Mouse (Mus musculus): ENCODE data around the gene Gdnf. TPM values are rescaled to one million over a fixed set of nuclear protein-coding genes. Genes with fewer than 3 reads are reported as not detected.
A peak's percentile ranks its signal among the peaks of the same experiment; 100 is the strongest.

Gdnf gene
- polyA plus RNA-seq, 1 experiment from 2014 or later, result 0.22 TPM

GRCm38 (mm10) chr15:7815521-7815944, 4.9 kb downstream of the Gdnf start:
- no peaks in the 10 kb centered on the region for H3K9me3 ChIP-seq
- H3K9ac ChIP-seq, result no peak overlapping the region
- WGBS, result 2% methylated on average over 35 of the region's 36 CpGs
- H3K36me3 ChIP-seq, result no peaks in the 10 kb centered on the region
- no peak overlapping the region for H3K27ac ChIP-seq (replicated peaks)
- peak overlapping the region; percentile 34 for H3K4me3 ChIP-seq
- H3K4me2 ChIP-seq, result peak overlapping the region; percentile 66
- H3K4me1 ChIP-seq (replicated peaks), result peaks cover 41% of the 10 kb centered on the region
- no peak for ATAC-seq (ENCODE audit: low FRiP score, low read depth)
- H3K27me3 ChIP-seq, result peaks cover 84% of the 10 kb centered on the region

GRCm38 (mm10) chr15:7823886-7824285, 13.2 kb downstream of the Gdnf start:
- no peak for ATAC-seq (ENCODE audit: low FRiP score, low read depth)
- 69% methylated on average over 6 of the region's 6 CpGs for WGBS
- Histone ChIP-seq H3K4me3 (no peak overlapping the region), H3K9ac (no peak overlapping the region), H3K9me3 (no peaks in the 10 kb centered on the region), H3K27ac (replicated peaks) (no peak overlapping the region), H3K4me2 (no peak overlapping the region), H3K4me1 (replicated peaks) (no peaks in the 10 kb centered on the region), H3K36me3 (no peaks in the 10 kb centered on the region), H3K27me3 (peaks cover 7% of the 10 kb centered on the region)

GRCm38 (mm10) chr15:7825530-7825929, 14.9 kb downstream of the Gdnf start:
- Histone ChIP-seq H3K27ac (replicated peaks) (no peak overlapping the region), H3K4me3 (no peak overlapping the region), H3K9ac (no peak overlapping the region), H3K9me3 (no peaks in the 10 kb centered on the region), H3K4me2 (no peak overlapping the region), H3K36me3 (no peaks in the 10 kb centered on the region), H3K4me1 (replicated peaks) (no peaks in the 10 kb centered on the region), H3K27me3 (no peaks in the 10 kb centered on the region)
- WGBS, result 51% methylated on average over 6 of the region's 6 CpGs
- peak; percentile 45; the same call in 1 of the 2 replicates for ATAC-seq (ENCODE audit: low FRiP score, low read depth)

- Histone ChIP-seq H3K9ac (no peak overlapping the region), H3K9me3 (no peaks in the 10 kb centered on the region)
- 91% methylated on average over 9 of the region's 9 CpGs for WGBS
Observed at GRCm38 (mm10) chr15:7835404-7835803, 24.8 kb downstream of the Gdnf start.

GRCm38 (mm10) chr15:7838060-7838920, 27.6 kb downstream of the Gdnf start:
- H3K27ac ChIP-seq (replicated peaks), result no peak overlapping the region
- H3K27me3 ChIP-seq, result no peaks in the 10 kb centered on the region
- H3K4me3 ChIP-seq, result no peak overlapping the region
- no peak overlapping the region for H3K9ac ChIP-seq
- ATAC-seq (ENCODE audit: low FRiP score, low read depth), result no peak
- H3K4me2 ChIP-seq, result no peak overlapping the region
- WGBS, result 82% methylated on average over 8 of the region's 8 CpGs
- no peaks in the 10 kb centered on the region for H3K4me1 ChIP-seq (replicated peaks)
- H3K36me3 ChIP-seq, result no peaks in the 10 kb centered on the region
- H3K9me3 ChIP-seq, result no peaks in the 10 kb centered on the region

More at GRCm38 (mm10) chr15:7835404-7835803, 24.8 kb downstream of the Gdnf start:
- Histone ChIP-seq H3K36me3 (no peaks in the 10 kb centered on the region), H3K27me3 (no peaks in the 10 kb centered on the region), H3K27ac (replicated peaks) (no peak overlapping the region), H3K4me2 (no peak overlapping the region), H3K4me3 (no peak overlapping the region), H3K4me1 (replicated peaks) (no peaks in the 10 kb centered on the region)
- ATAC-seq (ENCODE audit: low FRiP score, low read depth), result no peak

- H3K9ac ChIP-seq, result no peak overlapping the region
- no peak for ATAC-seq (ENCODE audit: low FRiP score, low read depth)
- no peaks in the 10 kb centered on the region for H3K4me1 ChIP-seq (replicated peaks)
- no peaks in the 10 kb centered on the region for H3K36me3 ChIP-seq
- no peaks in the 10 kb centered on the region for H3K27me3 ChIP-seq
- H3K4me2 ChIP-seq, result no peak overlapping the region
- H3K9me3 ChIP-seq, result no peaks in the 10 kb centered on the region
- H3K27ac ChIP-seq (replicated peaks), result no peak overlapping the region
- 65% methylated on average over 7 of the region's 7 CpGs for WGBS
- no peak overlapping the region for H3K4me3 ChIP-seq
Observed at GRCm38 (mm10) chr15:7838921-7839309, 28.3 kb downstream of the Gdnf start.

GRCm38 (mm10) chr15:7841664-7842063, 31.0 kb downstream of the Gdnf start:
- Histone ChIP-seq H3K36me3 (no peaks in the 10 kb centered on the region), H3K4me3 (no peak overlapping the region), H3K27me3 (no peaks in the 10 kb centered on the region), H3K9ac (no peak overlapping the region), H3K27ac (replicated peaks) (no peak overlapping the region), H3K4me1 (replicated peaks) (no peaks in the 10 kb centered on the region), H3K9me3 (no peaks in the 10 kb centered on the region), H3K4me2 (no peak overlapping the region)
- WGBS, result 84% methylated on average over 1 of the region's 1 CpGs
- no peak for ATAC-seq (ENCODE audit: low FRiP score, low read depth)

- Histone ChIP-seq H3K4me1 (replicated peaks) (no peaks in the 10 kb centered on the region), H3K36me3 (no peaks in the 10 kb centered on the region), H3K4me3 (no peak overlapping the region), H3K4me2 (no peak overlapping the region), H3K27me3 (no peaks in the 10 kb centered on the region), H3K9ac (no peak overlapping the region), H3K27ac (replicated peaks) (no peak overlapping the region), H3K9me3 (no peaks in the 10 kb centered on the region)
- ATAC-seq (ENCODE audit: low FRiP score, low read depth), result no peak
- WGBS, result 94% methylated on average over 4 of the region's 4 CpGs
Observed at GRCm38 (mm10) chr15:7842398-7842797, 31.8 kb downstream of the Gdnf start.

GRCm38 (mm10) chr15:7857418-7857817, 46.8 kb downstream of the Gdnf start:
- 75% methylated on average over 13 of the region's 13 CpGs for whole genome bisulfite sequencing
- H3K27me3 ChIP-seq, result no peaks in the 10 kb centered on the region
- H3K36me3 ChIP-seq, result no peaks in the 10 kb centered on the region
- no peaks in the 10 kb centered on the region for H3K9me3 ChIP-seq
- H3K4me2 ChIP-seq, result no peak overlapping the region
- no peaks in the 10 kb centered on the region for H3K4me1 ChIP-seq (replicated peaks)
- no peak overlapping the region for H3K27ac ChIP-seq (replicated peaks)
- no peak overlapping the region for H3K4me3 ChIP-seq
- ATAC-seq (ENCODE audit: low FRiP score, low read depth), result no peak
- H3K9ac ChIP-seq, result no peak overlapping the region

- H3K36me3 ChIP-seq, result no peaks in the 10 kb centered on the region
- no peaks in the 10 kb centered on the region for H3K4me1 ChIP-seq (replicated peaks)
- H3K27ac ChIP-seq (replicated peaks), result no peak overlapping the region
- no peaks in the 10 kb centered on the region for H3K27me3 ChIP-seq
- ATAC-seq (ENCODE audit: low FRiP score, low read depth), result no peak
- no peak overlapping the region for H3K4me3 ChIP-seq
- WGBS, result 87% methylated on average over 5 of the region's 5 CpGs
- H3K9me3 ChIP-seq, result no peaks in the 10 kb centered on the region
- no peak overlapping the region for H3K4me2 ChIP-seq
- H3K9ac ChIP-seq, result no peak overlapping the region
Observed at GRCm38 (mm10) chr15:7858841-7859240, 48.2 kb downstream of the Gdnf start.

- Histone ChIP-seq H3K4me1 (replicated peaks) (no peaks in the 10 kb centered on the region), H3K9me3 (no peaks in the 10 kb centered on the region), H3K9ac (no peak overlapping the region), H3K36me3 (no peaks in the 10 kb centered on the region), H3K4me2 (no peak overlapping the region), H3K27ac (replicated peaks) (no peak overlapping the region), H3K4me3 (no peak overlapping the region), H3K27me3 (no peaks in the 10 kb centered on the region)
- no peak for ATAC-seq (ENCODE audit: low FRiP score, low read depth)
- WGBS, result 90% methylated on average over 5 of the region's 5 CpGs
Observed at GRCm38 (mm10) chr15:7862890-7863289, 52.2 kb downstream of the Gdnf start.

- Histone ChIP-seq H3K27ac (replicated peaks) (no peak overlapping the region), H3K9ac (no peak overlapping the region), H3K4me2 (no peak overlapping the region), H3K4me1 (replicated peaks) (no peaks in the 10 kb centered on the region), H3K27me3 (no peaks in the 10 kb centered on the region), H3K36me3 (no peaks in the 10 kb centered on the region), H3K9me3 (no peaks in the 10 kb centered on the region), H3K4me3 (no peak overlapping the region)
- 37% methylated on average over 5 of the region's 5 CpGs for WGBS
- ATAC-seq (ENCODE audit: low FRiP score, low read depth), result no peak
Observed at GRCm38 (mm10) chr15:7863328-7863727, 52.7 kb downstream of the Gdnf start.

GRCm38 (mm10) chr15:7865305-7865704, 54.7 kb downstream of the Gdnf start:
- no peaks in the 10 kb centered on the region for H3K4me1 ChIP-seq (replicated peaks)
- H3K4me2 ChIP-seq, result no peak overlapping the region
- no peaks in the 10 kb centered on the region for H3K9me3 ChIP-seq
- no peak overlapping the region for H3K9ac ChIP-seq
- WGBS, result 90% methylated on average over 3 of the region's 3 CpGs
- H3K27ac ChIP-seq (replicated peaks), result no peak overlapping the region
- H3K4me3 ChIP-seq, result no peak overlapping the region
- ATAC-seq (ENCODE audit: low FRiP score, low read depth), result no peak
- H3K36me3 ChIP-seq, result no peaks in the 10 kb centered on the region
- no peaks in the 10 kb centered on the region for H3K27me3 ChIP-seq
